Mouse (Mus musculus): ENCODE data around the gene Gm11214. TPM values are rescaled to one million over a fixed set of nuclear protein-coding genes. Genes with fewer than 3 reads are reported as not detected.

The Gm11214 gene
- polyA plus RNA-seq, 1 experiment from 2014 or later = not detected

Other genes with a start within 250 kb of the Gm11214 start
- gene Whrn, start 167.4 kb downstream of the Gm11214 start, polyA plus RNA-seq (2015; fragmentation: Nextera tagmentation; extraction: Ambion mirVana) = 4.9 and 5.2 TPM in 2 replicates
- 317 and 319 TPM in 2 replicates for gene Atp6v1g1, start 118.6 kb downstream of the Gm11214 start, polyA plus RNA-seq (2015; fragmentation: Nextera tagmentation; extraction: Ambion mirVana)
- gene Tmem268, start 104.6 kb downstream of the Gm11214 start, polyA plus RNA-seq (2015; fragmentation: Nextera tagmentation; extraction: Ambion mirVana) = 8.2 and 9.6 TPM in 2 replicates
- not detected in 2 replicates for gene Gm11213, start 58.1 kb downstream of the Gm11214 start, polyA plus RNA-seq (2015; fragmentation: Nextera tagmentation; extraction: Ambion mirVana)
- gene Tex48, start 41.0 kb downstream of the Gm11214 start, polyA plus RNA-seq (2015; fragmentation: Nextera tagmentation; extraction: Ambion mirVana) = not detected in 2 replicates
- 0.09 and 0.11 TPM in 2 replicates for gene Tnfsf15, start 81.7 kb upstream of the Gm11214 start, polyA plus RNA-seq (2015; fragmentation: Nextera tagmentation; extraction: Ambion mirVana)
- gene Tnfsf8, start 198.0 kb upstream of the Gm11214 start, polyA plus RNA-seq (2015; fragmentation: Nextera tagmentation; extraction: Ambion mirVana) = not detected in 2 replicates